Mouse (Mus musculus): ENCODE measurements around the gene Slc9c1. TPM values are rescaled to one million over a fixed set of nuclear protein-coding genes. Genes with fewer than 3 reads are reported as not detected.
"Not testable (repeated sequence)": the region's sequence is repeated elsewhere in the genome, so short reads cannot be mapped to it uniquely, and the experiment has no call there.

Slc9c1 gene
- not detected in 2 replicates for polyA plus RNA-seq (2016; fragmentation: Nextera tagmentation; extraction: Ambion mirVana)

GRCm38 (mm10) chr16:45535009-45535408, at the start of gene Slc9c1:
Gene Slc9c1, plus strand, starts transcription at chr16:45535309.
- no peak within 1 kb of the TSS for H3K4me3 ChIP-seq (replicated peaks)
- H3K27me3 ChIP-seq, result no peaks in the 10 kb centered on the region
- H3K36me3 ChIP-seq, result no peaks in the 10 kb centered on the region
- no peak for ATAC-seq (ENCODE audit: insufficient number of reproducible peaks, insufficient read depth, low FRiP score, low TSS enrichment, low read depth)
- no peak within 1 kb of the TSS for H3K4me2 ChIP-seq
- H3K9ac ChIP-seq (replicated peaks), result no peak within 1 kb of the TSS
- no peak within 1 kb of the TSS for H3K27ac ChIP-seq
- H3K4me1 ChIP-seq (replicated peaks), result no peaks in the 10 kb centered on the region
- WGBS, result 92% methylated on average over 5 of the region's 5 CpGs
- H3K9me3 ChIP-seq, result no peaks in the 10 kb centered on the region

- Histone ChIP-seq H3K4me3 (replicated peaks) (no peak within 1 kb of the TSS), H3K36me3 (no peaks in the 10 kb centered on the region), H3K4me1 (replicated peaks) (no peaks in the 10 kb centered on the region), H3K9ac (replicated peaks) (no peak within 1 kb of the TSS), H3K27me3 (no peaks in the 10 kb centered on the region), H3K27ac (no peak within 1 kb of the TSS), H3K9me3 (no peaks in the 10 kb centered on the region), H3K4me2 (no peak within 1 kb of the TSS)
- ATAC-seq (ENCODE audit: insufficient number of reproducible peaks, insufficient read depth, low FRiP score, low TSS enrichment, low read depth), result no peak
- WGBS, result 87% methylated on average over 5 of the region's 5 CpGs
Observed at GRCm38 (mm10) chr16:45492927-45493326, 42.2 kb upstream of the Slc9c1 start, which contains the start of gene Gm609. Gene Gm609, minus strand, starts transcription at chr16:45492969.

DNA sequence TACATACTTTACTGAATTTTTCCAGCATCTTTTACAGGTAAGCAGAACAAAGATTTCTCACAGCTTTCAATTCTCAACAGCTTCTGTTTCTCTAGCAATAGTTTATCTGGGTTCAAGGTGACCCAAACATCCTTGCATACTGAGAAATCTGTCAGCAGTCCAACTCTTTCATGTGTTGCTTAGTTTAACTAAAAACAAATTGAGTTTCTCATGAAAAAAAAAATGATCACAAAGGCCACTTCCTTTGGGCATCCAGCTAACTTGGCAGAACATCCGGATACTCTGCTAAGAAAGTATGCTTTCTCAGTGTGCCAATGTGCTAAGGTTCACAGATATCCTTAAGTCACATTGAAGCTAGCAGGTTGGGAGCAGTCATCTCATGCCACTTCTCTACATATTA, 39.8 kb upstream of the Slc9c1 start:
- WGBS, result 86% methylated on average over 1 of the region's 1 CpGs
- Histone ChIP-seq H3K4me3 (replicated peaks) (no peak overlapping the region), H3K9ac (replicated peaks) (no peak overlapping the region), H3K27ac (no peak overlapping the region), H3K9me3 (no peaks in the 10 kb centered on the region), H3K4me2 (no peak overlapping the region), H3K36me3 (no peaks in the 10 kb centered on the region), H3K4me1 (replicated peaks) (no peaks in the 10 kb centered on the region), H3K27me3 (no peaks in the 10 kb centered on the region)
- ATAC-seq (ENCODE audit: insufficient number of reproducible peaks, insufficient read depth, low FRiP score, low TSS enrichment, low read depth), result no peak

DNA sequence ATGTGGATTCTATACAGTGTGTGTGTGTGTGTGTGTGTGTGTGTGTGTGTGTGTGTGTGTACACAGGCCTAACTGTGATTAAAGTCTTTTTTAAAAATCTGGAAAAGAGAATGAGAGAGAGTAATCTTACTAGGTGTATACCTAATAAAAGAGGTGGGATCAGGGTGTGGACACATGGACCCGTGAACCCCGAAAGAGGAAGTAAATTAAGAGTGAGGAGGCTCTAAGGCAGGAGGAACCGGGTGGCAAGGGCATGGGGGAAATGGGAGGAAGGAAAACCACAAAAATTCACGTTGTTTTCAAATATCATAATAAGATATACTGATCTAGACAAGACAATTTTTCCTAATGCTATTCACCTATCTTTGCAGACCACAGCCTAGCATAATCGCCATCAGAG, 9.6 kb upstream of the Slc9c1 start:
- no peaks in the 10 kb centered on the region for H3K4me1 ChIP-seq (replicated peaks)
- no peaks in the 10 kb centered on the region for H3K27me3 ChIP-seq
- WGBS, result 79% methylated on average over 5 of the region's 5 CpGs
- H3K36me3 ChIP-seq, result no peaks in the 10 kb centered on the region
- no peak overlapping the region for H3K4me2 ChIP-seq
- H3K9ac ChIP-seq (replicated peaks), result no peak overlapping the region
- H3K9me3 ChIP-seq, result no peaks in the 10 kb centered on the region
- no peak overlapping the region for H3K4me3 ChIP-seq (replicated peaks)
- no peak for ATAC-seq (ENCODE audit: insufficient number of reproducible peaks, insufficient read depth, low FRiP score, low TSS enrichment, low read depth)
- H3K27ac ChIP-seq, result no peak overlapping the region

DNA sequence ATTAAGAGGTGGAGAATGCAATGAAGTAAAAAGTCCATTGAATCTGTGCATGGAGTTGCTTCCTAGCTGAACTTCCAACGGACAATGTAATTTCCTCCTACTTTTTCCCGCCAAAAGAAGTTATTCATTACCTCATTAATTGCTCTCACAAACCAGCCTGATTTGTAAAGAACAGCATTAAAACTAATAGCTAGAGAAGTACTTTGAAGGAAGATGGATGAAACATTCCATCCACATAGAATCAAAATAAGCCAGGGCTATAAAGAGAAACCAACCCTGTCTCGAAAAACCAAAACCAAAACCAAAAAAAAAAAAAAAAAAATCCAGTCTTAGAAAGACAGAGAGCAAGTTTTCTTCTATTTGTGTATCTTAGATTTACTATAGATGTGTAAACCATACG, 3.2 kb upstream of the Slc9c1 start, which contains the start of gene Gm17783:
TSS of gene Gm17783 (minus strand) at position 101 of the 400 bp plus-strand sequence.
- Histone ChIP-seq H3K4me1 (replicated peaks) (no peaks in the 10 kb centered on the region), H3K27me3 (no peaks in the 10 kb centered on the region), H3K9me3 (no peaks in the 10 kb centered on the region), H3K9ac (replicated peaks) (no peak within 1 kb of the TSS), H3K27ac (no peak within 1 kb of the TSS), H3K36me3 (no peaks in the 10 kb centered on the region), H3K4me3 (replicated peaks) (no peak within 1 kb of the TSS), H3K4me2 (no peak within 1 kb of the TSS)
- ATAC-seq (ENCODE audit: insufficient number of reproducible peaks, insufficient read depth, low FRiP score, low TSS enrichment, low read depth), result no peak
- WGBS, result 85% methylated on average over 4 of the region's 4 CpGs

DNA sequence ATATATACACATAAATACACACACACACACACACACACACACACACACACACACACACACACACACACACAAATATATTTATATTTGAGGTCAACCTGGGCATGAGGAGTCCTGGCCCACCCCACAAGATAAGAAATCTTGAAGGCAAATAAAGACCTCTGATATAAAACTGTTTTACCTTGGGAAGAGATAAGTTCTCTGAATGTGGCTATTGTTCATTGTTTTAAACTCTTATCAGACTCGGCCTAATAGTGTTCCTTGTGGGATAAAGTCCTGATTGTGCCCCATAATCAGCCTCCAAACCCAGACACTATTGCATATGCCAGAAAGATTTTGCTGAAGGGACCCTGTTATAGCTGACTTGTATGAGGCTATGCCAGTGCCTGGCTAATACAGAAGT, 3.2 kb downstream of the Slc9c1 start:
- H3K27me3 ChIP-seq; H3K4me2 ChIP-seq; H3K36me3 ChIP-seq; H3K9ac ChIP-seq (replicated peaks); ATAC-seq (ENCODE audit: insufficient number of reproducible peaks, insufficient read depth, low FRiP score, low TSS enrichment, low read depth); H3K27ac ChIP-seq; H3K4me3 ChIP-seq (replicated peaks); H3K9me3 ChIP-seq; H3K4me1 ChIP-seq (replicated peaks): not testable (repeated sequence)
- WGBS, result 73% methylated on average over 1 of the region's 1 CpGs

GRCm38 (mm10) chr16:45542108-45542507, 7.0 kb downstream of the Slc9c1 start:
- H3K27me3 ChIP-seq, result no peaks in the 10 kb centered on the region
- H3K9ac ChIP-seq (replicated peaks), result no peak overlapping the region
- no peaks in the 10 kb centered on the region for H3K4me1 ChIP-seq (replicated peaks)
- no peaks in the 10 kb centered on the region for H3K36me3 ChIP-seq
- H3K9me3 ChIP-seq, result no peaks in the 10 kb centered on the region
- no peak for ATAC-seq (ENCODE audit: insufficient number of reproducible peaks, insufficient read depth, low FRiP score, low TSS enrichment, low read depth)
- H3K4me2 ChIP-seq, result no peak overlapping the region
- H3K4me3 ChIP-seq (replicated peaks), result no peak overlapping the region
- no peak overlapping the region for H3K27ac ChIP-seq

GRCm38 (mm10) chr16:45544341-45544740, 9.2 kb downstream of the Slc9c1 start:
- Histone ChIP-seq H3K9me3 (no peaks in the 10 kb centered on the region), H3K9ac (replicated peaks) (no peak overlapping the region), H3K4me1 (replicated peaks) (no peaks in the 10 kb centered on the region), H3K27ac (no peak overlapping the region), H3K4me2 (no peak overlapping the region), H3K4me3 (replicated peaks) (no peak overlapping the region), H3K36me3 (no peaks in the 10 kb centered on the region), H3K27me3 (no peaks in the 10 kb centered on the region)
- ATAC-seq (ENCODE audit: insufficient number of reproducible peaks, insufficient read depth, low FRiP score, low TSS enrichment, low read depth), result no peak
- 73% methylated on average over 3 of the region's 3 CpGs for WGBS

DNA sequence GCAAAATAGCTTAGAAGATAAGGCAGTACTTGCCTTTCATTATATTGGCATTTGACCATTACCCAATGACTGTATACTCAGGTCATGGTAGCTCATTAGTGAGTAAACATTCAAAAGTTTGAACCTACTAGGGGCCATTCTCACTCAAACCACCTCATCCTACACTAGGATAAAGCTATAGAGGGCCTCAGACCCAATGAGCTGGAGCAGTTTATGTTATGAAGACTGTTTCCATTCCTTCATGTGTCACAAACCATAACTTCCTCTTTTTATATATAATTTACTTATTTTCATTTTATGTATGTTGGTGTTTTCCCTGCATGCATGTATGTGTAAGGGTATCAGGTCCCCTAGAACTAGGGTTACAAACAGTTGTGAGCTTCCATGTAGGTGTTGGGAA, 12.9 kb downstream of the Slc9c1 start:
- no peak overlapping the region for H3K27ac ChIP-seq
- no peaks in the 10 kb centered on the region for H3K9me3 ChIP-seq
- ATAC-seq (ENCODE audit: insufficient number of reproducible peaks, insufficient read depth, low FRiP score, low TSS enrichment, low read depth), result no peak
- no peaks in the 10 kb centered on the region for H3K4me1 ChIP-seq (replicated peaks)
- H3K36me3 ChIP-seq, result no peaks in the 10 kb centered on the region
- H3K4me2 ChIP-seq, result no peak overlapping the region
- H3K27me3 ChIP-seq, result no peaks in the 10 kb centered on the region
- no peak overlapping the region for H3K4me3 ChIP-seq (replicated peaks)
- no peak overlapping the region for H3K9ac ChIP-seq (replicated peaks)

- H3K4me3 ChIP-seq (replicated peaks), result no peak overlapping the region
- no peaks in the 10 kb centered on the region for H3K9me3 ChIP-seq
- H3K36me3 ChIP-seq, result no peaks in the 10 kb centered on the region
- no peaks in the 10 kb centered on the region for H3K27me3 ChIP-seq
- no peaks in the 10 kb centered on the region for H3K4me1 ChIP-seq (replicated peaks)
- H3K9ac ChIP-seq (replicated peaks), result no peak overlapping the region
- no peak for ATAC-seq (ENCODE audit: insufficient number of reproducible peaks, insufficient read depth, low FRiP score, low TSS enrichment, low read depth)
- WGBS, result 84% methylated on average over 2 of the region's 2 CpGs
- no peak overlapping the region for H3K4me2 ChIP-seq
- no peak overlapping the region for H3K27ac ChIP-seq
Observed at GRCm38 (mm10) chr16:45551579-45551978, 16.5 kb downstream of the Slc9c1 start.

DNA sequence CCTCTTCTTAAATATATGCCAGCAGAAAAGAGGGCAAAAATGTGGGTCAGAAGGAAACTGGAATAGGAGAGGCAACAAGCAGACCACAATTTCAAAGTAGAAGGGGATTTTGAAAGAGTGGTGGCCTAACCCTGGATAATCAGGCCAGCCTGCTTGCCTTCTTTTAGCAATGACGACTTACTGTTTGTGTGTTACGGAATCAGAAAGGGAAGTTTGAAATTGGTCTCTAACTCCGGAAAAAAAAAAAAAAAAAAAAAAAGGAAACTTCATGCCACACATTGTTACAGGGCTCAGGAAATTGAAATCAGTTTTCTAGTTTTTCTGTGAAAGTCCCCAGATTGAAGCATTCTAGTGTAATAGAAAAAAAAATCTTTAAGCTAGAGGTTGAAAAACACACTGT, 26.6 kb downstream of the Slc9c1 start:
- Histone ChIP-seq H3K4me2 (no peak overlapping the region), H3K4me1 (replicated peaks) (no peaks in the 10 kb centered on the region), H3K9me3 (no peaks in the 10 kb centered on the region), H3K27me3 (no peaks in the 10 kb centered on the region), H3K9ac (replicated peaks) (no peak overlapping the region), H3K4me3 (replicated peaks) (no peak overlapping the region), H3K27ac (no peak overlapping the region), H3K36me3 (no peaks in the 10 kb centered on the region)
- no peak for ATAC-seq (ENCODE audit: insufficient number of reproducible peaks, insufficient read depth, low FRiP score, low TSS enrichment, low read depth)
- WGBS, result 69% methylated on average over 3 of the region's 3 CpGs

- no peak for ATAC-seq (ENCODE audit: insufficient number of reproducible peaks, insufficient read depth, low FRiP score, low TSS enrichment, low read depth)
- Histone ChIP-seq H3K4me2 (no peak overlapping the region), H3K27ac (no peak overlapping the region), H3K4me3 (replicated peaks) (no peak overlapping the region), H3K9ac (replicated peaks) (no peak overlapping the region), H3K27me3 (no peaks in the 10 kb centered on the region), H3K36me3 (no peaks in the 10 kb centered on the region), H3K9me3 (no peaks in the 10 kb centered on the region), H3K4me1 (replicated peaks) (no peaks in the 10 kb centered on the region)
- WGBS, result 86% methylated on average over 3 of the region's 3 CpGs
Observed at GRCm38 (mm10) chr16:45572307-45572706, 37.2 kb downstream of the Slc9c1 start.

Data from limb, embryonic 12.5 days (tissue).